Mouse (Mus musculus): Measurements from ENCODE around the gene Hcfc2. TPM values are rescaled to one million over a fixed set of nuclear protein-coding genes. Genes with fewer than 3 reads are reported as not detected.
A peak's percentile ranks its signal among the peaks of the same experiment; 100 is the strongest.

Gene Hcfc2
- total RNA-seq, 2 experiments from 2014 or later = 2.5 to 24.7 TPM

DNA sequence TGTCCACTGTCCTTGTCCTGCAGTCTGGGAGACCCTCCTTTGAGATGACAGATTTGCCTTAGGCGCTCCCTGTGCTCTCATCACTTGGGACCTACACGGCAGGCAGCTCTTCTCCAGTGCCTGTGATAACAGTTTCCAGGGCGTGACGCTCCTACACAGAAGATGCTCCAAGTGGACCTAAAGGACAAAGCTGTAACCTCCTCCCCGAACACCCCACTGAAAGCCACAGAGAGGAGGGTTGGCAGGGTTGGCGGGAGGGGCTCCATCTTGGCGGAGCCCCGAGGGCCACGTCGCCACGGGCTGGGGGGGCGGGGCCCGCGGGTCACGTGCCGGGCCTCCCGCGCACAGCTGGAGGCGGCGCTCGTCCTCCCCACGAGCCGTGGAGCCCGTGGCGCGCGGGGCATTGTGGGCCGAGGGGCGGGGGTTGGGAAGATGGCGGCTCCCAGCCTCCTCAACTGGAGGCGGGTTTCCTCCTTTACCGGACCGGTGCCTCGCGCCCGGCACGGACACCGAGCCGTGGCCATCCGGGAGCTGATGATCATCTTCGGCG lies 2.8 kb downstream of the Hcfc2 start:
- ATAC-seq (replicated peaks; ENCODE audit: low FRiP score, poor library complexity, severe bottlenecking) = peak; percentile 98

DNA sequence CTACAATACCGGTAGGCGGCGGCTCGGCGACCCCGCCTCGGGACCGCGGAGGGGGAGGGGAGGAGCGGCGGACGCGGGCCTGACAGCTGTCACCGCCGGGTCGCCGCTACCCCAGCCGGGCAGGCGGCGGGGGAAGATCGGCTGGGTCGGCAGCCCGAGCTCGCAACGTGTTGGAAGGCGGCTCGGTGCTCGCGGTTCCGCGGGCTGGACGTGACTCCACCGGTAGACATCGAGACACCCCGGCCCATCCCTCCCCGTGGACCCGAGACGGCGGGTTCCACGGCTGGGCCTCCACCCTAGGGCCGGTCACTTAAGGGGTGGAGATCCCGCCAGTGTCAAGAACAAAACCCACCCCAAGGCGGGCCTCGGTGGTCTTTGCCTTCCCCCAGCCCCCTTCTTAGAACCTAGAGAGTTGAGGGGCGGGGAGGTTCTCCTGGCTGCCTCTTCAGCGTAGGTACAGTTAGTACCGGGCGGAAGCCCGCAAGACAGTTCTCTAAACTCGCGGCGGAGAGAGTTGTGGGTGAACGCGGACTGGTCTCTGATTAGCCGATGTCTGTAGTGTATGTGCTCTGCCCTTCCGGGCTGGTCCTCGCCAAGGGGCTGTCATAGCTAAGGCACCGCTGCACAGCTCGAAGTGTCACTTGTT lies 3.5 kb downstream of the Hcfc2 start:
- peak; percentile 56; the same call in 1 of the 2 replicates for ATAC-seq (replicated peaks; ENCODE audit: low FRiP score, poor library complexity, severe bottlenecking)

DNA sequence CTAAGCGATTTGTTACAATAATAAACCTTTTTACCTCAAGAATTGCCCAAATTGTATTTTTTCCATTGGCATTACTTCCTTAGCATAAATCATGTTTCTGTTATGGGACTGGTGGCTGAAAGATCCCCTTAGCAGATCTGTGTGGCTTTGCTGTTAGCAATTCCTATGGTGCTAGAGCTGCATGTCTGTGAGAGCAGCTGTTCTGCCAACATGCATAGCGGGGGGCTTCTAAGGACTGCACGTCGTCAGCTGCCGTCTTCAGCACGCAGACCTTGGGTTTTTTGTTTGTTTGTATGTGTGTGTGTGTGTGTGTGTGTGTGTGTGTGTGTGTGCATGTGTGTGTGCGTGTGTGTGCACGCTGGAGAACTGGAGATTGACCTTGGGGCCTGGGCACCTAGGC lies 45.4 kb downstream of the Hcfc2 start:
- no peak for ATAC-seq (replicated peaks; ENCODE audit: low FRiP score, poor library complexity, severe bottlenecking)

DNA sequence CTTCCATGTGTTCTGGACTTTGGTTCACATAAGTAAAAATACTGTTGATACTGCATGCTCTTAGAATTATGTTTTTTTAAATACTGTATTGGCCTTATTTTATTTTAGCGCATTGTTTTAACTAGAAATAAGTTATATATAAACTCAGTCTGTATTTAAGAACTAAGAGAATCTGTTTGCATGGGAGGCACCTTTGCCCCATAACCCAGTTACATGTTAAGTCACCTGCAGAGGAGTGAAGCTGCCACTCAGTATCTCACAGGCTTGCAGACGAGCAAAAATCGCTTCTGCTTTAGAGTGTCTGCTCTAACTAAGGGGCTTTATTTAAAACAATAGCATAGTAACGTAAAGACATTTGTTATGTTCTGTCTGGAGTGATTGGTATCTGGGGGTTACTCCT lies 45.9 kb downstream of the Hcfc2 start:
- no peak for ATAC-seq (replicated peaks; ENCODE audit: low FRiP score, poor library complexity, severe bottlenecking)

DNA sequence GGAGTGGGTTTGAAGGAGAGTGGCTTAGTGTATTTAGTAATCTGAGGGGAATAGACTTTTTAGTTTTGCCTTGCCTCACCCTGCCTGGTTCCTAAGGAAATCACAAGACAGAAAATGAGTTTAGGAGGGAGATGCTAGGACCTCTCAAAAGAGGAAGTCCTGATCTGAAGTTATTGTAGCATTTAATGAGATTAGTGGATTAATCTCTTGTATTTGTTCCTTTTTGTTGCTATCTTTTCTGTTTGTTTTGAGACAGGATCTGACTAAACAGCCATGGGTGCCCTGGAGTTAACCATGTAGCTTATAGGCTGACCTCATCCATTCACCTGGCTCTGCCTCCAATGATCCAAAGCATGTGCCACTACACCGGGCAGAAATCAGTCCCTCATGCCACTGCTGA lies 46.6 kb downstream of the Hcfc2 start:
- no peak for ATAC-seq (replicated peaks; ENCODE audit: low FRiP score, poor library complexity, severe bottlenecking)

DNA sequence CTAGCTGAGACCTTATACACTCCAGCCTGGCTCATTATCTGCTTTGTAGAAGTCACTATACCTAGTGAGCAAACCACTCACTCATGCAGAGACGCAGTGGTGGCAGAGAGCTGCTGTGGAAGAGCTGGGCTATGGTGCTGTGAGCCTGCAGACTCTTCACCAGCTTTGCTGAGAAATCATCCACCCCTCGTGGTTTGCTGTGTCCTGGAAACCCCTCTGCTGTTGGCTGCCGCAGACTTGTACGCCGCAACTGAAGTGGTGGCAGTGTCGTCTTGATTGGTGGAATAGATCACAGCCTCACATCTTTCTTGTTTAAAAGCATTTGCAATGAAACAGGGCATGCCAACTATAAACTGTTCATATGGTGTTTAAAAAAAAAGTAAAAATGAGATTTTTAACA lies 48.3 kb downstream of the Hcfc2 start:
- no peak for ATAC-seq (replicated peaks; ENCODE audit: low FRiP score, poor library complexity, severe bottlenecking)

DNA sequence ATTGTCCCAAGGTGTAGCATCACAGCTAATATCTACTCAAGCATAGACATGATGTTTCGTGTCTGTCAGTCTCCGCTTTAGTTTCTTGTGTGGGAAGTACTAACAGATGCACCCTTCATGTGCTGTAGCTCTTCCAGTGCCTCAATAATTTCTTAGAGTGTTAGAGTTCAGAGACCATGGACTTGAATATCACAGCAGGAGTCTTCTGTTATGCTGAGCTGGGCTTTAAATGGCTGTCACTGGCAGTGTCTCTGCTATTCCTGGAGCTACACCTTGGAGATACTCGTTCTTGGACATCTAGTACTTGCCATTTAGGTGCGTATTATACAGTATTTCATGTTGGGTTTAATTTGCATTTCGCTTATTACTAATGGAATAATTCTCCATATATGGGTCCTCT lies 49.3 kb downstream of the Hcfc2 start:
- ATAC-seq (replicated peaks; ENCODE audit: low FRiP score, poor library complexity, severe bottlenecking) = no peak

DNA sequence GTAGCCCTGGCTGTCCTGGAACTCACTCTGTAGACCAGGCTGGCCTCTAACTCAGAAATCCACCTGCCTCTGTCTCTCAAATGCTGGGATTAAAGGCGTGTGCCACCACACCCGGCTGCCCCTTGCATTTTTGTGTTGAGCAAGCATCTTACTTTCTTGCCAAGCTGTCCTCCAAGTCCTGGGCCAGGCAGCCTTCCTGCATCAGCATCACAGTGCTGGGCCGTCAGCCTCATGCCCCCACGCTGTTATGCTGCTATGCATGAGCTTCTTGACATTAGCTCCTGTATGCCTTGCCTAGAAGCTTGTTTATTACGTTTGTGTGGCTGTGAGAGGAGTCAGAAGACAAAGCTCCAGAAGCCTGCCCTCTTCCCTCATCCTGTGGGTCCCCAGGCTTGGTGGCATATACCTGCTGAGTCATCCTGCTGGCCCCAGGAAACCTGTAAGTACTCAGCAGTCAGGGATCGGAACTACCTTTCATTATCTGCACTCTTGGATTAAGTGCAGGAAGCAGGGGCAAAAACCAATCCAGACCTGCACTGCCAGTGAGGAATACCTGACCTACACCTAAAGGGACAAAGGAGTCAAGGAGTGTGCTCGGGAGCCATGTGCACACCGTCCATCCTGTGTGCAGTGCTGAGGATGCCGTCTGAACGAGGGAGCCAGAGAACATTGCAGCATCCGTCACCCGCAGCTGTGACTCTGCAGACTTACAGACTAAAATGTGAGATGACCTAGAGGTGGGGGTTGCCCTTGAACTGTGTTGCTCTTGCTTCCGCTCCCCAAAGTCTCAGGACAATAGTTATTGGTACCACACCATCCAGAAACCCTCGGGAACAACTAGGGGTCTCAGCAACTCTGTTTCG lies 51.3 kb downstream of the Hcfc2 start:
- ATAC-seq (replicated peaks; ENCODE audit: low FRiP score, poor library complexity, severe bottlenecking) = no peak

DNA sequence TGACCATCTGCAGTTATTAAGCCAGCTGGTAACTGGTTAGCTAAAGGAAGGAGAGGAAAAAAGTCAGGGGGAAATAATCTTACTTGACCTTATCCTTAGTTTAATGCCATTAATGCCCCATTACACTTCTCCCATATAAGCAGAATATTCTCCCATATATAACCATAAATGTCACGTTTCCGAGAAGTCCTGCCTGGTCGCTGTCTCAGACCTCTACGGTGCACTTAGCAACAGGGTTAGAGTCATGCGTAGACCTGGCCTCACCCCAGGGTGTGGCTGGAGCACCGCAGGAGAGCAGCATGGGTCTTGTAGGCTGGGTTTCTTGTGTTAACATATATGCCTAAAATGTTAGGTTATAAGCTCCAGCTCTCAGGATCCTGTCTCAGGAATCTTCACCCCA lies 54.8 kb downstream of the Hcfc2 start:
- ATAC-seq (replicated peaks; ENCODE audit: low FRiP score, poor library complexity, severe bottlenecking) = no peak

DNA sequence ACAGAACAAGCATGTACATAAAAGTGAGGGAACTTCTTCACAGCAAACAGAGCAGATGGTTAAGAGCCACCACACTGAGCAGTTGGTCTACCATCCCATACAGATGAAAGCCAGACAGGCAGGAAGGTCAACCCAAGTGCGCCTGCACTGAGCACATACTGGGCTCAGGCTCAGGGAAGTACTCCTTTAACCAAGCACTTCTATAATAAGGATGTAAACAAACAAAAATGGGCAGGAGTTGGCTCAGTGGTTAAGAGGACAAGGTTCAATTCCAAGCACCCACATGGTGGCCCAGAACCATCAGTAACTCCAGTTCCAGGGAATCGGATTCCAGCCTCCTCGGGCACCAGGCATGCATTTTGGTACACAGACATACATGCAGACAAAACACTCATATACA lies 57.0 kb downstream of the Hcfc2 start:
- no peak for ATAC-seq (replicated peaks; ENCODE audit: low FRiP score, poor library complexity, severe bottlenecking)

DNA sequence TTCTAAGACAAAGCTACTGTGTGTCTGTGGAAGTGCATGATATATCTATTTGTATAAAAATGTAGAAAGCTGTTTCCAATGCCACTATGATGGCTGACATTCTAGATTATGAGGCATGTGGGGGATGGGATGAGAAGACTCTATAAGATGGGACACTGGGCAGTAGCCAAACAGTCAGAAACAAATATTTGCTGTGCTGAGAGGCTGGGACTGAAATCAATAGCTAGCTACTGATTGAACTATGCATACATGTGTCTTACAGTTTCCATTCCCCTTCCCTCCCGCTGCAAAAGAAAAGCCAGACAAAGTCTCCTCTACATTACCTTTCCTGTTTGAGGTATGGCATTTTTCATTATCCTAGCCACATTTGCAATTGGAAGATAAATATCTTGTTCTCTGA lies 58.7 kb downstream of the Hcfc2 start:
- no peak for ATAC-seq (replicated peaks; ENCODE audit: low FRiP score, poor library complexity, severe bottlenecking)

DNA sequence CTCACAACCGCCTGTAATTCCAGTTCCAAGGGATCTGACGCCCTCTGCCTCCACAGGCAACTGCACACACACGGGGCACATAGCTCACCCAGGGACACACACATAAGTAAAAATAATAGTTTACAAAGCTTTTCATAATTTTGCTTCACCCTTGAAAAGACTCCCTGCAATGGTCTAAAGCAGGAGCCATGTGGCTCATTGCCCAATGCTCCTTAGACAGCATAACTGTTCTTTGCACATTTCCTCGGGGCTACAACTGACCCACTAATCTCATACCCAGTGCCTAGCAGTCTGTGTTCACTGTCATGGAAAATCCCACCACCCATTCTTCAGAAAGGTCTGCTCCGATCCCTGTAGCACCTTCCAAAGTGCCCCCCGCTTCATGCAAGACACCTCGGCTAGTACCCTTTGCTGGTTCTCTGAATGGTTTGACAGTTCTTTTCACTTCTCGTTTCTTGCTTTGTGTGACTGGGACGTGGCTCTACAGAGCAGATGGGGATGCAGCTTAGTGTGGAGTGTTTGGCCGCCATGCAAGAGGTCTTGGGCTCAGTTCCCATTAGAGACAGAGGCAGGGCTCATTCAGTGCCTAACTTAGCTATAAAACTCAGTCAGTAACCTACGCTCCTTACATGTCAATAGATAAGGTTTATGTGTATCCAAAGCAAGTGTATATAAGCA lies 59.4 kb downstream of the Hcfc2 start:
- no peak for ATAC-seq (replicated peaks; ENCODE audit: low FRiP score, poor library complexity, severe bottlenecking)

DNA sequence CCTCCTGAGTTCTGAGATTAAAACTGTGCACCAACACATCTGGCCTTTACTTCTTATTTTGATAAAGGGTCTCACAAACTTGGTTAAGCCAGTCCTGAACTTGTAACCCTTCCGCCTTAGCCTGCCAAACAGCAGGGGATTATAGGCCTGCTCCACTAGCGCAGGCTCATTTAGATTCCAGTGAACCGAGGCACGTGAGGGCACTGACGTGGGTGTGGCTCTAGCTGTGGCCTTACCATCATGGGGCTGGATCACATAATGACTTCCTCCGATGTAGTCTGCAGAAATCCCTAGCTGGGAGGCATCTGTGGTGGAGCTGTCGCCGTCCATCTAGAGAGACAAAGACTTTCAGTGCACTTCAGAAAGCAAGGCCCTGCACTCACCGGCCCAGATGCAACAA lies 60.5 kb downstream of the Hcfc2 start:
- ATAC-seq (replicated peaks; ENCODE audit: low FRiP score, poor library complexity, severe bottlenecking) = no peak

DNA sequence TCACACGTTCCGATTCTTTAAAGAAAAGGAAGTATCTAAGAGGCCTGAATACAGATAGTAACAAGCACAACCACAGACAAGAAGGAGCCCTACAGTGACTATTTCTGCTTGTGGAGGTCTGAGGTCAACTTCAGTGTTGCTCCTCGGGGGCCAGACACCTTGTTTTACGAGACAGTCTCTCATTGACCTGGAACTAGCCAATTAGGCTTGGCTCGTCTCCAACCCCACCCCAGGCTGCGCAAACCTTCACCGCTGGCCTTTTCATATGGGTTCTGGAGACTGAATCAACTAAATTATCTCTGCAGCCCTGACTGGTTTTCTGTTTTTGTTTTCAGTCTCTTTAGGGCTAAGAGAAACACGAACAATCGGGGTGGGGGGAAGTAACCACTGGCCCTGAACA lies 61.4 kb downstream of the Hcfc2 start:
- ATAC-seq (replicated peaks; ENCODE audit: low FRiP score, poor library complexity, severe bottlenecking) = no peak

DNA sequence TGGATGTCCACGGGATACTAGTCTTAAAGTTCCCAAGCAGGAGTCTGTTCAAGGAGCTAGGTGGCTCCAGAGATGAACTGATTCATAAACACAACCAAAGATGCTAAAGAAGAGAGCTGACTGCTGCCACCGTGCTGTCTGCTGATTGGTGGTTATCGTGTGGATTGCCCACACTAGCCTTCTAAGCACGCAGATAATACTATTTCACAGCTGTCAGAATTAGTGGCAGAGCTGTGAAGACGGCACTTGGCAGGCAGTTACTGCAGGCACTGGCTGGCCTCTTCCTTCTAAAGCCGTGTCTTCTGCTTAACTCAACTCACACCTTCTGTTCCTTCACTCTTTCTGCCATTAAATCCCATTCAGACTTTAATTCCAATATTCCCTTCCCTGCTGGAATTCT lies 62.4 kb downstream of the Hcfc2 start:
- ATAC-seq (replicated peaks; ENCODE audit: low FRiP score, poor library complexity, severe bottlenecking) = no peak

DNA sequence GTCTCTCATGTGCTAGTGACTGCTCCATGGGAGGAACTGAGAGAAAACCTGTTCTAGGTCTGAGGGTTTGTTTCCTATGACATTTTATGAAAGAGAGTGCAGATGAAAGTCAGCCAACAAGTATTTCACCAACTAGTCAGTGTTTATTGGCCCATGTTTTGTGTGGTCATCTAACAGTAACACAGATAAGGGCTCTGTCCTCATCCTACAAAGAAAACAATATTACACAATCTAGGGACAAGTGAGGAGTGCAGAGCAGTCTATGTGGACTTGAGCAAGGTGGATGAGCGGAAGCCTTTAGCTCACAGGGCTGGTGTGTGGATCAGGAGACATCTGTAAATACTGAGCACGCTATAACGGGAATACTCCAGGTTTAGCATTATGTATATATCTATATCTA lies 62.9 kb downstream of the Hcfc2 start:
- no peak for ATAC-seq (replicated peaks; ENCODE audit: low FRiP score, poor library complexity, severe bottlenecking)

DNA sequence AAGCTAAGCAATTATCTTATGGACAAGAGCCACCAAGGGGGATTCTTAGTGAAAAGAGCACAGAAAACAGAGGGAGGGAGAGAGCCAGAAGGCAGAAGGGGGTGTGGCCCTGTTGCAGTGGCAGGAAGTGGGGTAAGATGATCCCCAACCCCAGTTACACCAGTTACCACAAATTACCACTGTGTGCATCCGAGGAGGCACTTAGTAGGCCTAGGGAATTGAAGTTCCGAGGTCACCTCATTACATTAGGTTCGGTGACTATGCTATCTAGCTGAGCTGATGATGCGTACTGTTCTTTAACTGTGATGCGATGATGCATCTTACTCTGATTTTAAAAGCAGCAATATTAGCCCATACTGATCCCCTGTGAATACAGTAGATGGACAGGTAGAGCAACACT lies 63.7 kb downstream of the Hcfc2 start:
- ATAC-seq (replicated peaks; ENCODE audit: low FRiP score, poor library complexity, severe bottlenecking) = no peak

DNA sequence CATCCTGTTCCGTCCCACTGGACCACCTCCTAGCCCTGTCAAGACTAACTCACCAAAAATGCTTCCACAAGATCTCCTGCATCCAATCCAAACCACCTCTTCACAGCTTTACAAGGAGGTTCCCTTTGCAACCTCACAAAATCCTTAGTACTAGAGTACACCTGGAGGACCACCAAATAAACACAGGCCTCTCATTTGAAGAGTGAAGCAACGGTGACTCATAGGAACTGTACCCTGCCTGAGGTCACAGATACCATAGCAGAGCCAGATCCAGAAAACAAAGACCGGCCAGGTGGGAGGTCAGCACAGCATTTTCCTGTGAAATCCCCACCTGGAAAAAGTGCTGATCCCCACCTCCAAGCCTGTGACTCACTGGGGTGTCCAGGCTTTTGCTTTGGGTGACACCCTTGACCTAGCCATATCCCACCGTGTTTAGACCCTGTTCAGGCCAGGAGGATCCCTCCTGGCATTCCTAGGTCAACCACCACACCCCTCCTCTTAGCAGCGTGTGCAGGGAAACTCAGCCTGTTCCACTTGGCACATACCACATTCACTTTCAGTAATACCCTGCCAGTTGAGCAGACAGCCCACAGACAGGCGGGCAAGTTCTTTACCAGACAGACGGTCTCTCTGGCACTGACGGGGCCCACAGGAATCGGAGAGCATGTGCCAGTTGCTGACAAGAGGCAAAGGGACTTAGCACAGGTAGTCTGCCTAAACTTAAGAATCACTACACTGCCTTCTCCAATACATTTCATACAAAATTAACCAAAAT lies 65.3 kb downstream of the Hcfc2 start:
- ATAC-seq (replicated peaks; ENCODE audit: low FRiP score, poor library complexity, severe bottlenecking) = no peak

DNA sequence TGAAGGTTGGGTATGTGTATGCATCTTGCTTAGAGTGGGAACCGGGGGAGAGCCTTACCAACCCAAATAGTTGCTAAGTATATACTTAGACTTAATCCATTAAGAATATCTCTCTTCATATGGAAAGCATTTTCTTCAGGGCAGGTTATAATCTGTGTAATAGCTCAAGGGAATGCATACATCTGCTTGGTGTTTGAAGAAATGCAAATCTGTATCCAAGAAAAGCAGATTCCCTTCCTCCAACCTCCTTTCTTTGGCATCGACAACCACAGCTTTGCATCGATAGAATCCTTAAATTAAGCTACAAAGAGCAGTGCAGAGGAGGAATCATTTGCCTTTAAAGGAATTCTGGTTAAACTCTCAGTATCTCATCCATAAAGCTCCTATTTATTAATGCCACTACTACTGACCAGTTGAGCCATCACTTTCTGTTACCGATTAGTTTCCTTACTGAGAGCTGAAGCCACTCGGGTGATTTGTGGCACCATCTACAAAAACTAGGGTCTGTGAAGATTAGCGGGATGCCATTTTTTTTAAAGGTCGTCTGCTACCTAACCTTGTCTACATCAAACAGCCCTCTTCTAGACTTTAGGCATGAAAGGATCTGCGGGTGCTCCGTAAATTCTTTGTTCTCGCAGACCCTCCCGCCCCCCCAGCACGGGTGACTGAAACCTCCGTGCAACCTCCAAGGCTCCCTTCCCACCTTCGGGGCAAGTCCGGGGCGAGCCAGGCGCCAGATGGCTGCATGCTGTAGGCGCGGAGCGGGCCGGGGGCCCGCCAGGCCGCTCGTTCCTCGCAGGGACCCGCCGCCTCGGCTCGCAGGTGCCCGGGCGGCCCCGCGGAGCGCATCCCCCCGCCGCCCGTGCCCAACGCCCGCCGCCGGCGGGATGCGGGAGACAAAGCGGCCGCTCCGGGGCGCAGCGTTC lies 67.1 kb downstream of the Hcfc2 start:
- ATAC-seq (replicated peaks; ENCODE audit: low FRiP score, poor library complexity, severe bottlenecking) = no peak

All from erythroid progenitor cell, adult 5-6 weeks (primary cell).